ENCODE assay signal across 29 mouse cellular contexts in the genomic region with DNA sequence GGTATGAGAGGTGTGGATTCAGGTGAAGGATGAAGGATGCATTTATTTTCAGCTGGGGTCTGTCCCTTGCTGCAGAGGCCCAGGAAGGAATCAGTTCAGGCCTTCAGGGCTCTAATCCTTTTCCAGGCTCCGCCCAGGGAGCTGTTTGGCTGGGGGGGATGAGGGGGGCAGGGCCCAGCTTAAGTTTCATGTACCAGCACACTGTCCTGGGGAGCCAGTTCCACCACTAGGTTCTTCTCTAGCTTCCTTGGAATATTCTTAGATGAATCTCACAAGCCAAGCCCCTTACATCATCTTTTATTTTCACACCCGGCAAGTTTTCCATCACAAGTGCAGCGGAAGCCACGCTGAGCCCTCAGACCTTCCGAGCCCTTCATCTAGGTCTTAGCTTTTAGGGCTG.
A peak's percentile ranks its signal among the peaks of the same experiment; 100 is the strongest.
DNase-seq lines count a peak whose midpoint lies in the region; ATAC-seq and TF ChIP-seq lines count a peak whose summit lies in the region.
"Had no signal": no experiment of that assay in that cellular context is flagged by ENCODE, and none has a peak within 500 bp of the region (broad histone marks: within the 10 kb centered on the region; RNA-seq: fewer than 3 reads in every experiment).

No protein-coding gene starts in this region.

- peaks cover 14% of the 10 kb centered on the region for H3K36me3 ChIP-seq in embryonic facial prominence, embryonic 14.5 days (ENCODE audit: control insufficient read depth, insufficient read depth, low read length)
- peaks cover 99% of the 10 kb centered on the region for H3K36me3 ChIP-seq in embryonic facial prominence, embryonic 10.5 days (replicated peaks)
- peaks cover under 1% of the 10 kb centered on the region; the same call in 1 of the 2 replicates for H3K36me3 ChIP-seq in lung, embryonic 16.5 days (ENCODE audit: control insufficient read depth, insufficient read depth, low read length)
- no peaks in the 10 kb centered on the region for H3K36me3 ChIP-seq in lung, postnatal 0 days (ENCODE audit: insufficient read depth, low read length)

- DNase-seq in embryonic facial prominence, embryonic 14.5 days (ENCODE audit: low spot score) = peak; percentile 23
- DNase-seq in embryonic facial prominence, embryonic 10.5 days (ENCODE audit: low spot score) = no peak
- DNase-seq in gastrocnemius, adult 8-10 months (ENCODE audit: low spot score in 2 of 2) = peak; percentile 30 to 45
- no peak for DNase-seq in gastrocnemius, postnatal 4 days (ENCODE audit: low spot score in 2 of 2)
- DNase-seq in lung, postnatal 0 days (ENCODE audit: low spot score) = no peak
- peak; percentile 63 for DNase-seq in gastrocnemius, postnatal 25 days
- DNase-seq: adrenal gland, adult 8-10 months; cerebellum, adult 8-10 months; cerebellum, postnatal 25 days; heart, adult 2 months; heart, postnatal 4 days; kidney, adult 18-20 months; kidney, postnatal 25 days; liver; lung, adult 2 months; lung, postnatal 4 days; right cerebral cortex, postnatal 4 days had no signal

- H3K4me1 ChIP-seq in embryonic facial prominence, embryonic 14.5 days (ENCODE audit: control insufficient read depth, insufficient read depth, low read length) = peaks cover 3% of the 10 kb centered on the region; the same call in 1 of the 2 replicates
- peaks cover 7% of the 10 kb centered on the region for H3K4me1 ChIP-seq in embryonic facial prominence, embryonic 10.5 days
- peaks cover 6% of the 10 kb centered on the region; the same call in 1 of the 2 replicates for H3K4me1 ChIP-seq in lung, embryonic 16.5 days (replicated peaks; ENCODE audit: control insufficient read depth, insufficient read depth, low read length)
- no peaks in the 10 kb centered on the region for H3K4me1 ChIP-seq in lung, postnatal 0 days (ENCODE audit: insufficient read depth, low read depth, low read length)
- H3K4me1 ChIP-seq: megakaryocyte, embryonic 14.5 days had no signal

- no peak for TF ChIP-seq CTCF in lung, postnatal 0 days (IDR thresholded peaks at IDR 0.05)

- no peak overlapping the region for H3K27ac ChIP-seq in embryonic facial prominence, embryonic 14.5 days (replicated peaks; ENCODE audit: low read depth, low read length)
- H3K27ac ChIP-seq in embryonic facial prominence, embryonic 10.5 days (replicated peaks) = no peak overlapping the region
- no peak overlapping the region for H3K27ac ChIP-seq in lung, embryonic 16.5 days (ENCODE audit: low read length)
- H3K27ac ChIP-seq in lung, postnatal 0 days (ENCODE audit: low read length) = no peak overlapping the region
- H3K27ac ChIP-seq: forebrain, embryonic 12.5 days; heart, adult 2 months; hindbrain, embryonic 15.5 days; kidney, embryonic 15.5 days; liver, embryonic 14.5 days had no signal

- WGBS in embryonic facial prominence, embryonic 14.5 days = 76% methylated on average over 5 of the region's 5 CpGs
- WGBS in embryonic facial prominence, embryonic 10.5 days = 85% methylated on average over 5 of the region's 5 CpGs
- WGBS in lung, embryonic 16.5 days = 72% methylated on average over 5 of the region's 5 CpGs
- WGBS in lung, postnatal 0 days = 78% methylated on average over 5 of the region's 5 CpGs

- H3K4me3 ChIP-seq in embryonic facial prominence, embryonic 14.5 days (ENCODE audit: low read depth, low read length) = no peak overlapping the region
- H3K4me3 ChIP-seq in embryonic facial prominence, embryonic 10.5 days = no peak overlapping the region
- H3K4me3 ChIP-seq in lung, embryonic 16.5 days (ENCODE audit: low read length) = no peak overlapping the region
- no peak overlapping the region for H3K4me3 ChIP-seq in lung, postnatal 0 days (ENCODE audit: low read depth, low read length)
- H3K4me3 ChIP-seq: embryonic facial prominence, embryonic 12.5 days; forebrain, embryonic 12.5 days; heart, adult 2 months; hindbrain, embryonic 15.5 days; kidney, embryonic 15.5 days; megakaryocyte, embryonic 14.5 days had no signal

- no peak overlapping the region for H3K9ac ChIP-seq in embryonic facial prominence, embryonic 14.5 days (ENCODE audit: low read depth, low read length)
- no peak overlapping the region for H3K9ac ChIP-seq in lung, embryonic 16.5 days (ENCODE audit: low read length)
- no peak overlapping the region for H3K9ac ChIP-seq in lung, postnatal 0 days (replicated peaks; ENCODE audit: low read depth)
- H3K9ac ChIP-seq: embryonic facial prominence, embryonic 12.5 days; forebrain, embryonic 12.5 days; hindbrain, embryonic 15.5 days; kidney, embryonic 15.5 days; liver, embryonic 14.5 days had no signal

- TF ChIP-seq EP300 in lung, postnatal 0 days (IDR thresholded peaks at IDR 0.05) = no peak

- H3K27me3 ChIP-seq in embryonic facial prominence, embryonic 14.5 days (replicated peaks; ENCODE audit: control insufficient read depth, insufficient read depth, low read length) = no peaks in the 10 kb centered on the region
- no peaks in the 10 kb centered on the region for H3K27me3 ChIP-seq in embryonic facial prominence, embryonic 10.5 days (replicated peaks; ENCODE audit: low read depth, poor library complexity, severe bottlenecking)
- H3K27me3 ChIP-seq in lung, embryonic 16.5 days (ENCODE audit: control insufficient read depth, insufficient read depth, low read depth, low read length) = no peaks in the 10 kb centered on the region
- H3K27me3 ChIP-seq in lung, postnatal 0 days (replicated peaks; ENCODE audit: insufficient read depth, low read length) = no peaks in the 10 kb centered on the region
- H3K27me3 ChIP-seq: CH12.LX; embryonic facial prominence, embryonic 12.5 days; forebrain, embryonic 12.5 days; hindbrain, embryonic 15.5 days; kidney, embryonic 15.5 days; megakaryocyte, embryonic 14.5 days had no signal

- no peak overlapping the region for H3K4me2 ChIP-seq in embryonic facial prominence, embryonic 14.5 days (ENCODE audit: low read depth, low read length)
- H3K4me2 ChIP-seq in lung, embryonic 16.5 days (ENCODE audit: low read depth, low read length) = no peak overlapping the region
- H3K4me2 ChIP-seq in lung, postnatal 0 days (replicated peaks; ENCODE audit: low read depth, low read length) = no peak overlapping the region
- H3K4me2 ChIP-seq: embryonic facial prominence, embryonic 12.5 days; forebrain, embryonic 12.5 days; hindbrain, embryonic 15.5 days; kidney, embryonic 15.5 days had no signal

- ATAC-seq in embryonic facial prominence, embryonic 14.5 days (ENCODE audit: low read depth) = peak; percentile 51
- ATAC-seq in lung, embryonic 16.5 days (ENCODE audit: low read depth) = 0 out of 2 replicates have a peak, but pooled peaks have one; percentile 28
- ATAC-seq in lung, postnatal 0 days = no peak
- no peak for ATAC-seq in cerebellum, adult (ENCODE audit: insufficient number of reproducible peaks, low FRiP score, low TSS enrichment)
- ATAC-seq: activated CD4-positive, CD25-positive, alpha-beta regulatory T cell, adult 4 months; inflammation-experienced regulatory T-cells, adult 6 months; midbrain, embryonic 16.5 days had no signal

- no peaks in the 10 kb centered on the region for H3K9me3 ChIP-seq in embryonic facial prominence, embryonic 14.5 days (ENCODE audit: control insufficient read depth, low read length)
- H3K9me3 ChIP-seq in embryonic facial prominence, embryonic 10.5 days = no peaks in the 10 kb centered on the region
- no peaks in the 10 kb centered on the region for H3K9me3 ChIP-seq in lung, embryonic 16.5 days (ENCODE audit: control insufficient read depth, low read length)
- no peaks in the 10 kb centered on the region for H3K9me3 ChIP-seq in lung, postnatal 0 days (ENCODE audit: low read length)
- H3K9me3 ChIP-seq: embryonic facial prominence, embryonic 12.5 days; forebrain, embryonic 12.5 days; hindbrain, embryonic 15.5 days; kidney, embryonic 15.5 days had no signal

Comparison
In these comparisons a context has a peak if more than half of its experiments do, and no peak if none do; other contexts are left out.
1. ATAC-seq: peak in embryonic facial prominence, embryonic 14.5 days (single experiment) and lung, embryonic 16.5 days (single experiment); none in lung, postnatal 0 days (single experiment) and cerebellum, adult (single experiment).
2. DNase-seq: peak in embryonic facial prominence, embryonic 14.5 days (single experiment), gastrocnemius, adult 8-10 months (2 of 2) and gastrocnemius, postnatal 25 days (single experiment); none in embryonic facial prominence, embryonic 10.5 days (single experiment), gastrocnemius, postnatal 4 days (0 of 2) and lung, postnatal 0 days (single experiment).